Mouse (Mus musculus): ENCODE measurements around the gene Men1. TPM values are rescaled to one million over a fixed set of nuclear protein-coding genes. Genes with fewer than 3 reads are reported as not detected.

Gene Men1
- polyA plus RNA-seq, 1 experiment = 51.0 TPM

GRCm38 (mm10) chr19:6331719-6332516, 2.9 kb upstream of the Men1 start:
- Histone ChIP-seq H3K36me3 (ENCODE audit: control insufficient read depth, insufficient read depth) (peaks cover 2% of the 10 kb centered on the region), H3K79me2 (ENCODE audit: control insufficient read depth, insufficient read depth) (peaks cover 21% of the 10 kb centered on the region), H3K79me3 (ENCODE audit: low read depth) (peaks cover 13% of the 10 kb centered on the region), H3ac (ENCODE audit: control insufficient read depth, insufficient read length, low read depth) (peak overlapping the region; percentile 53), H3K4me3 (ENCODE audit: insufficient read depth, poor library complexity, severe bottlenecking) (no peak overlapping the region), H3K27me3 (ENCODE audit: control insufficient read depth, insufficient read depth, insufficient read length) (no peaks in the 10 kb centered on the region)
- TF ChIP-seq MYOG (IDR thresholded peaks at IDR 0.05; ENCODE audit: control insufficient read depth, extremely low read depth, insufficient read length) (no peak), CEBPB (IDR thresholded peaks at IDR 0.05; ENCODE audit: low read depth) (no peak), USF1 (IDR thresholded peaks at IDR 0.05; ENCODE audit: low read depth) (no peak), MYOD1 (IDR thresholded peaks at IDR 0.05; ENCODE audit: control insufficient read depth, insufficient read length, low read depth) (no peak), MAX (IDR thresholded peaks at IDR 0.05) (no peak), FOSL1 (IDR thresholded peaks at IDR 0.05; ENCODE audit: insufficient read depth, low read length, poor library complexity, severe bottlenecking) (no peak), CTCF (IDR thresholded peaks at IDR 0.05; ENCODE audit: control insufficient read depth, insufficient read depth, insufficient read length) (peak; percentile 56)

GRCm38 (mm10) chr19:6333761-6334595, 801 bp upstream of the Men1 start:
- peaks cover 13% of the 10 kb centered on the region for H3K79me3 ChIP-seq (ENCODE audit: low read depth)
- TF ChIP-seq USF1 (IDR thresholded peaks at IDR 0.05; ENCODE audit: low read depth) (no peak), MYOG (IDR thresholded peaks at IDR 0.05; ENCODE audit: control insufficient read depth, extremely low read depth, insufficient read length) (no peak), CTCF (IDR thresholded peaks at IDR 0.05; ENCODE audit: control insufficient read depth, insufficient read depth, insufficient read length) (no peak), MYOD1 (IDR thresholded peaks at IDR 0.05; ENCODE audit: control insufficient read depth, insufficient read length, low read depth) (no peak), MAX (IDR thresholded peaks at IDR 0.05) (no peak), FOSL1 (IDR thresholded peaks at IDR 0.05; ENCODE audit: insufficient read depth, low read length, poor library complexity, severe bottlenecking) (no peak), CEBPB (IDR thresholded peaks at IDR 0.05; ENCODE audit: low read depth) (no peak)
- peaks cover 28% of the 10 kb centered on the region for H3K79me2 ChIP-seq (ENCODE audit: control insufficient read depth, insufficient read depth)

GRCm38 (mm10) chr19:6335458-6335827, 664 bp downstream of the Men1 start:
- peak overlapping the region; percentile 89 for H3K4me3 ChIP-seq (ENCODE audit: insufficient read depth, poor library complexity, severe bottlenecking)
- H3ac ChIP-seq (ENCODE audit: control insufficient read depth, insufficient read length, low read depth) = peak overlapping the region; percentile 99
- peaks cover 13% of the 10 kb centered on the region for H3K79me3 ChIP-seq (ENCODE audit: low read depth)
- H3K27me3 ChIP-seq (ENCODE audit: control insufficient read depth, insufficient read depth, insufficient read length) = no peaks in the 10 kb centered on the region
- peaks cover 36% of the 10 kb centered on the region for H3K36me3 ChIP-seq (ENCODE audit: control insufficient read depth, insufficient read depth)
- H3K79me2 ChIP-seq (ENCODE audit: control insufficient read depth, insufficient read depth) = peaks cover 28% of the 10 kb centered on the region
- TF ChIP-seq MYOG (IDR thresholded peaks at IDR 0.05; ENCODE audit: control insufficient read depth, extremely low read depth, insufficient read length) (no peak), CTCF (IDR thresholded peaks at IDR 0.05; ENCODE audit: control insufficient read depth, insufficient read depth, insufficient read length) (no peak), CEBPB (IDR thresholded peaks at IDR 0.05; ENCODE audit: low read depth) (no peak), MAX (IDR thresholded peaks at IDR 0.05) (no peak), USF1 (IDR thresholded peaks at IDR 0.05; ENCODE audit: low read depth) (no peak), FOSL1 (IDR thresholded peaks at IDR 0.05; ENCODE audit: insufficient read depth, low read length, poor library complexity, severe bottlenecking) (no peak), MYOD1 (IDR thresholded peaks at IDR 0.05; ENCODE audit: control insufficient read depth, insufficient read length, low read depth) (no peak)

More at GRCm38 (mm10) chr19:6333761-6334595, 801 bp upstream of the Men1 start:
- H3K4me3 ChIP-seq (ENCODE audit: insufficient read depth, poor library complexity, severe bottlenecking) = no peak overlapping the region
- H3K27me3 ChIP-seq (ENCODE audit: control insufficient read depth, insufficient read depth, insufficient read length) = no peaks in the 10 kb centered on the region
- peak overlapping the region; percentile 46 for H3ac ChIP-seq (ENCODE audit: control insufficient read depth, insufficient read length, low read depth)
- H3K36me3 ChIP-seq (ENCODE audit: control insufficient read depth, insufficient read depth) = peaks cover 22% of the 10 kb centered on the region

GRCm38 (mm10) chr19:6336920-6337319, 2.1 kb downstream of the Men1 start:
- H3K79me2 ChIP-seq (ENCODE audit: control insufficient read depth, insufficient read depth) = peaks cover 28% of the 10 kb centered on the region
- H3K36me3 ChIP-seq (ENCODE audit: control insufficient read depth, insufficient read depth) = peaks cover 36% of the 10 kb centered on the region
- no peak overlapping the region for H3ac ChIP-seq (ENCODE audit: control insufficient read depth, insufficient read length, low read depth)
- TF ChIP-seq FOSL1 (IDR thresholded peaks at IDR 0.05; ENCODE audit: insufficient read depth, low read length, poor library complexity, severe bottlenecking) = no peak
- no peak for TF ChIP-seq CEBPB (IDR thresholded peaks at IDR 0.05; ENCODE audit: low read depth)
- TF ChIP-seq MAX (IDR thresholded peaks at IDR 0.05) = no peak
- TF ChIP-seq USF1 (IDR thresholded peaks at IDR 0.05; ENCODE audit: low read depth) = no peak
- TF ChIP-seq CTCF (IDR thresholded peaks at IDR 0.05; ENCODE audit: control insufficient read depth, insufficient read depth, insufficient read length) = no peak
- no peak for TF ChIP-seq MYOG (IDR thresholded peaks at IDR 0.05; ENCODE audit: control insufficient read depth, extremely low read depth, insufficient read length)
- no peak for TF ChIP-seq MYOD1 (IDR thresholded peaks at IDR 0.05; ENCODE audit: control insufficient read depth, insufficient read length, low read depth)
- no peaks in the 10 kb centered on the region for H3K27me3 ChIP-seq (ENCODE audit: control insufficient read depth, insufficient read depth, insufficient read length)
- no peak overlapping the region for H3K4me3 ChIP-seq (ENCODE audit: insufficient read depth, poor library complexity, severe bottlenecking)
- H3K79me3 ChIP-seq (ENCODE audit: low read depth) = peaks cover 13% of the 10 kb centered on the region

GRCm38 (mm10) chr19:6338171-6338570, 3.4 kb downstream of the Men1 start:
- H3K27me3 ChIP-seq (ENCODE audit: control insufficient read depth, insufficient read depth, insufficient read length) = no peaks in the 10 kb centered on the region
- H3K4me3 ChIP-seq (ENCODE audit: insufficient read depth, poor library complexity, severe bottlenecking) = no peak overlapping the region
- H3K79me3 ChIP-seq (ENCODE audit: low read depth) = peaks cover 13% of the 10 kb centered on the region
- no peak overlapping the region for H3ac ChIP-seq (ENCODE audit: control insufficient read depth, insufficient read length, low read depth)
- H3K79me2 ChIP-seq (ENCODE audit: control insufficient read depth, insufficient read depth) = peaks cover 28% of the 10 kb centered on the region
- peaks cover 36% of the 10 kb centered on the region for H3K36me3 ChIP-seq (ENCODE audit: control insufficient read depth, insufficient read depth)
- TF ChIP-seq FOSL1 (IDR thresholded peaks at IDR 0.05; ENCODE audit: insufficient read depth, low read length, poor library complexity, severe bottlenecking) (no peak), USF1 (IDR thresholded peaks at IDR 0.05; ENCODE audit: low read depth) (no peak), MAX (IDR thresholded peaks at IDR 0.05) (no peak), MYOD1 (IDR thresholded peaks at IDR 0.05; ENCODE audit: control insufficient read depth, insufficient read length, low read depth) (no peak), CEBPB (IDR thresholded peaks at IDR 0.05; ENCODE audit: low read depth) (no peak), MYOG (IDR thresholded peaks at IDR 0.05; ENCODE audit: control insufficient read depth, extremely low read depth, insufficient read length) (no peak), CTCF (IDR thresholded peaks at IDR 0.05; ENCODE audit: control insufficient read depth, insufficient read depth, insufficient read length) (no peak)
